Mouse (Mus musculus) forebrain, embryonic 12.5 days (tissue): Measurements from ENCODE around the gene 2410141K09Rik. TPM values are rescaled to one million over a fixed set of nuclear protein-coding genes. Genes with fewer than 3 reads are reported as not detected.
"Not testable (repeated sequence)": the region's sequence is repeated elsewhere in the genome, so short reads cannot be mapped to it uniquely, and the experiment has no call there.

Experiments used
- ATAC-seq: fragments of 200-750 bp; cut with Nextera tagmentation; 2 replicates; pipeline ENCODE4 v1.8.0; 2017; ENCODE audit warnings: moderate TSS enrichment; ENCODE audit not compliant: low FRiP score
- H3K27ac ChIP-seq: fragments of 300-500 bp; sonication (generic); 2 replicates; pipeline ENCODE4 v1.5.1; 2016; ENCODE audit warnings: mild to moderate bottlenecking
- H3K27me3 ChIP-seq: fragments of 300-500 bp; sonication (generic); 2 replicates; pipeline ENCODE4 v1.6.1; 2016; ENCODE audit warnings: mild to moderate bottlenecking
- H3K36me3 ChIP-seq: fragments of 300-500 bp; sonication (generic); replicated peaks from 2 replicates; pipeline ENCODE4 v1.6.1; 2016; ENCODE audit warnings: mild to moderate bottlenecking
- H3K4me1 ChIP-seq: fragments of 300-500 bp; sonication (generic); 2 replicates; pipeline ENCODE4 v1.6.1; 2016
- H3K4me2 ChIP-seq: fragments of 300-500 bp; sonication (generic); 2 replicates; pipeline ENCODE4 v1.6.1; 2016; ENCODE audit warnings: mild to moderate bottlenecking, moderate library complexity
- H3K4me3 ChIP-seq: fragments of 300-500 bp; sonication (generic); replicated peaks from 2 replicates; pipeline ENCODE4 v1.5.1; 2016; ENCODE audit warnings: mild to moderate bottlenecking
- H3K9ac ChIP-seq: fragments of 300-500 bp; sonication (generic); 2 replicates; pipeline ENCODE4 v1.6.1; 2016; ENCODE audit warnings: mild to moderate bottlenecking
- H3K9me3 ChIP-seq: fragments of 300-500 bp; sonication (generic); 2 replicates; pipeline ENCODE4 v1.6.1; 2016
- WGBS: fragments of 180-500 bp; shearing (Covaris S2); methylation state at CpG from one replicate; pipeline ENCODE4 v1.1.7; 2016; 5-methylcytosine and 5-hydroxymethylcytosine counted together
- polyA plus RNA-seq: library from polyadenylated mRNA; unstranded; fragments of >200 nt; fragmentation: Nextera tagmentation; extraction: Ambion mirVana; gene quantifications from 2 replicates; pipeline ENCODE4 v1.2.1, GENCODE M21; 2016

The 2410141K09Rik gene
- polyA plus RNA-seq: not detected in 2 replicates

DNA sequence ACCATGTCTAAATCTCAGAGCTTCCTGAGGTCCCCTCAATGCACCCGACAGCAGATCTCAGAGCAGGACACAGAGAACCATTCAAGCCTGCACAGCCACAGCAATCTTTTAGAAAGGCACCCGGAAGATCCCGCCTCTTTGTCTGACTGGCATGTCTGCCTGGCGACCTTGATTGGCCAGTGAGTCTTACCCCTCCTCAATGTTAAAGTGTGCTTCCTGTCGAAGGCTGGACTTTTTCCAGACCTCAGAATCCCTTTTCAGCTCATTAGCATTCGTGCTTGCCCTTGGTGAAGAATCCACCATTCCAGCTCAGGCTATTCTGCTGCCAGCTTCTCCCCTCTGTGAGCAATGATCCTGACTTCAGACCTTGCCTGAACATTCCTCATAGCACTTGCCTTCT is at the start of gene 2410141K09Rik:
Gene 2410141K09Rik, minus strand, starts transcription at position 101 of the 400 bp plus-strand sequence.
- not testable (repeated sequence) for H3K4me3 ChIP-seq, H3K27me3 ChIP-seq, H3K27ac ChIP-seq, H3K9me3 ChIP-seq, H3K4me1 ChIP-seq, ATAC-seq, H3K4me2 ChIP-seq, H3K9ac ChIP-seq, H3K36me3 ChIP-seq
- no CpG with 5 or more reads among the region's 6 CpGs for WGBS

DNA sequence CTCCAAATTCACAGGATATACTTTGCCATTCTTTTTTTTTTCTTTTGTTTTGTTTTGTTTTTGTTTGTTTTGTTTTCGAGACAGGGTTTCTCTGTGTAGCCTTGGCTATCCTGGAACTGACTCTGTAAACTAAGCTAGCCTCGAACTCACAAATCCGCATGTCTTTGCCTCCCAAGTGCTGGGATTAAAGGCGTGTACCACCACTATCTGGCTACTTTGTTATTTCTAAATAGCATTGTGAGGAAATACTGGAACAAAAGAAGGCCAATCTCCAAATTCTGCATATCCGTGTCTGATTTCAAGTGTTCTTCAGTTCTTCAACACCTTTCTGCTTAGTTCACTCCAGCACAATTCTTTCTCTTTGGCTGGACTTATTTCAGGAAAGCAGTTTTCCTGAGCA is 14.1 kb downstream of the 2410141K09Rik start:
- not testable (repeated sequence) for H3K4me2 ChIP-seq, H3K4me1 ChIP-seq, H3K27ac ChIP-seq, H3K9me3 ChIP-seq, H3K9ac ChIP-seq, H3K36me3 ChIP-seq, ATAC-seq, H3K27me3 ChIP-seq, H3K4me3 ChIP-seq
- WGBS: no CpG with 5 or more reads among the region's 5 CpGs

DNA sequence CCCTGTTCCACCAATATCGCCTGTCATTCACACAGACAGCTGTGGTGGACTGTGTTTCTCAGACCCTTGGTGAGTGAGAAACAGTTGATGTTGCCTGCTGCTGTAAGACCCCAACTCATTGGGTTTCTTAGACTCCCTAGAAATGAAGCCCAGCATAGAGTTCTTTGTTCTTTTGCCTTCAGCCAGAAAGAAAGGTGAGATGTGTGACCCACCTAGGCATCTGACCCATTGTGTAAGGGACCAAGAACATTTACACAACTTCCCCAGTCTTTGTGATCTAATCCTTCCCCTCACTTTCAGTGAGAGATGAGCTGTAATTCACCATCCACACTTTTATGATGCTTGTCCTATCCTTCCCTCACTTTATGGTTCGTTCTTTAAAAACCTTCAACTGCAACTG is 26.0 kb downstream of the 2410141K09Rik start:
- H3K36me3 ChIP-seq, H3K4me1 ChIP-seq, H3K27ac ChIP-seq, ATAC-seq, H3K4me2 ChIP-seq, H3K27me3 ChIP-seq, H3K9me3 ChIP-seq, H3K9ac ChIP-seq, H3K4me3 ChIP-seq: not testable (repeated sequence)
- no CpG with 5 or more reads among the region's 2 CpGs for WGBS

Other genes with a start within 250 kb of the 2410141K09Rik start
- gene Gm10772, start 213.5 kb downstream of the 2410141K09Rik start, polyA plus RNA-seq: not detected in 2 replicates